Mouse (Mus musculus) kidney, embryonic 15.5 days (tissue): ENCODE measurements around the gene Cit. TPM values are rescaled to one million over a fixed set of nuclear protein-coding genes. Genes with fewer than 3 reads are reported as not detected.

ENCODE experiments used
- ATAC-seq: fragments of 200-750 bp; cut with Nextera tagmentation; replicated peaks from 2 replicates; pipeline ENCODE4 v1.8.0; 2017; ENCODE audit warnings: moderate TSS enrichment; ENCODE audit not compliant: low FRiP score
- H3K27ac ChIP-seq: fragments of 300-500 bp; sonication (generic); 2 replicates; pipeline ENCODE4 v1.5.1; 2015; ENCODE audit warnings: mild to moderate bottlenecking, inconsistent platforms
- H3K27me3 ChIP-seq: fragments of 300-500 bp; sonication (generic); 2 replicates; pipeline ENCODE4 v1.6.1; 2015; ENCODE audit warnings: inconsistent platforms
- H3K36me3 ChIP-seq: fragments of 300-500 bp; sonication (generic); 2 replicates; pipeline ENCODE4 v1.6.1; 2015; ENCODE audit warnings: inconsistent platforms
- H3K4me1 ChIP-seq: fragments of 300-500 bp; sonication (generic); 2 replicates; pipeline ENCODE4 v1.6.1; 2015; ENCODE audit warnings: inconsistent platforms
- H3K4me2 ChIP-seq: fragments of 300-500 bp; sonication (generic); 2 replicates; pipeline ENCODE4 v1.6.1; 2015; ENCODE audit warnings: moderate library complexity, mild to moderate bottlenecking, inconsistent platforms
- H3K4me3 ChIP-seq: fragments of 300-500 bp; sonication (generic); replicated peaks from 2 replicates; pipeline ENCODE4 v1.5.1; 2015; ENCODE audit warnings: mild to moderate bottlenecking, inconsistent platforms
- H3K9ac ChIP-seq: fragments of 300-500 bp; sonication (generic); 2 replicates; pipeline ENCODE4 v1.6.1; 2015; ENCODE audit warnings: mild to moderate bottlenecking, inconsistent platforms
- H3K9me3 ChIP-seq: fragments of 300-500 bp; sonication (generic); replicated peaks from 2 replicates; pipeline ENCODE4 v1.6.1; 2016; ENCODE audit warnings: inconsistent platforms
- WGBS: fragments of 180-500 bp; shearing (Covaris S2); methylation state at CpG from one replicate; pipeline ENCODE4 v1.1.7; 2015; ENCODE audit warnings: mixed read lengths; 5-methylcytosine and 5-hydroxymethylcytosine counted together
- polyA plus RNA-seq: library from polyadenylated mRNA; unstranded; fragments of >200 nt; fragmentation: Nextera tagmentation; extraction: Ambion mirVana; gene quantifications from 2 replicates; pipeline ENCODE4 v1.2.1, GENCODE M21; 2015

The Cit gene
- polyA plus RNA-seq, 1 experiment from 2014 or later: 39.2 TPM

DNA sequence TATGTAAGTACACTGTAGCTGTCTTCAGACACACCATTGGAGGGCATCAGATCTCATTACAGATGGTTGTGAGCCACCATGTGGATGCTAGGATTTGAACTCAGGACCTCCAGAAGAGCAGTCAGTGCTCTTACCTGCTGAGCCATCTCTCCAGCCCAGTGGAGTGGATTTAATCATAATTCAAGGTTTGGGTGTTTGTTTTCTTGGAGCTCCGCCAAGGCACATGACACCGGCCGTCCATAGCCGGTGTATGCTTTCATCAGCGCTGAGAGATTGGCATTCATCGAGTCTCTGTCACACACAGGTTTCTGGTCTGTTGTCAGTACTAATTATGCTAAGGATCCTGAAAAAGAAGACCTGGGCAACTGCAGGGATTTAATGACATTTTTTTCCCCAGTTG lies 7.0 kb upstream of the Cit start:
- no peak overlapping the region for H3K27ac ChIP-seq
- no peak overlapping the region for H3K4me3 ChIP-seq
- WGBS: 74% methylated on average over 6 of the region's 6 CpGs
- no peaks in the 10 kb centered on the region for H3K9me3 ChIP-seq
- no peaks in the 10 kb centered on the region for H3K27me3 ChIP-seq
- no peak for ATAC-seq
- H3K36me3 ChIP-seq: no peaks in the 10 kb centered on the region
- no peak overlapping the region for H3K9ac ChIP-seq
- H3K4me1 ChIP-seq: no peaks in the 10 kb centered on the region
- no peak overlapping the region for H3K4me2 ChIP-seq

DNA sequence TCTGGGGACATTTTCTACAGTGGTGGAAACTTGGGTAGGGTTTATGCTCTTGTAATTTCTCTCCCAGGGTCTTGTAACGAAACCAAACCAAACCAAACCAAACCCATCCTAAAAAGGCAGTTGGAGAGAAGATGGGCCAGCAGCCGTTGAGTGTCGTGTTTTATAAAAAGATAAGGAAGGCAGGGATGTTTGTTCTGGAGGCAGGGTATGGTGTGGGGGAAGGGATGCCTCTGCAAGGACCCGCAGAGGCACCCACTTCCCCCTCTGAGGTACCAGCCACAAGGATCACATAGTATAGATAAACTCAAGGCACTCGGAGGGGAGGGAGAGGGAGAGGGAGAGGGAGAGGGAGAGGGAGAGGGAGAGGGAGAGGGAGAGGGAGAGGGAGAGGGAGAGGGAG lies 4.6 kb upstream of the Cit start:
- Histone ChIP-seq H3K4me3 (no peak overlapping the region), H3K9me3 (no peaks in the 10 kb centered on the region), H3K36me3 (no peaks in the 10 kb centered on the region), H3K27me3 (no peaks in the 10 kb centered on the region), H3K27ac (no peak overlapping the region), H3K4me1 (peaks cover 12% of the 10 kb centered on the region), H3K9ac (no peak overlapping the region), H3K4me2 (no peak overlapping the region)
- whole genome bisulfite sequencing: 91% methylated on average over 5 of the region's 5 CpGs
- ATAC-seq: no peak

DNA sequence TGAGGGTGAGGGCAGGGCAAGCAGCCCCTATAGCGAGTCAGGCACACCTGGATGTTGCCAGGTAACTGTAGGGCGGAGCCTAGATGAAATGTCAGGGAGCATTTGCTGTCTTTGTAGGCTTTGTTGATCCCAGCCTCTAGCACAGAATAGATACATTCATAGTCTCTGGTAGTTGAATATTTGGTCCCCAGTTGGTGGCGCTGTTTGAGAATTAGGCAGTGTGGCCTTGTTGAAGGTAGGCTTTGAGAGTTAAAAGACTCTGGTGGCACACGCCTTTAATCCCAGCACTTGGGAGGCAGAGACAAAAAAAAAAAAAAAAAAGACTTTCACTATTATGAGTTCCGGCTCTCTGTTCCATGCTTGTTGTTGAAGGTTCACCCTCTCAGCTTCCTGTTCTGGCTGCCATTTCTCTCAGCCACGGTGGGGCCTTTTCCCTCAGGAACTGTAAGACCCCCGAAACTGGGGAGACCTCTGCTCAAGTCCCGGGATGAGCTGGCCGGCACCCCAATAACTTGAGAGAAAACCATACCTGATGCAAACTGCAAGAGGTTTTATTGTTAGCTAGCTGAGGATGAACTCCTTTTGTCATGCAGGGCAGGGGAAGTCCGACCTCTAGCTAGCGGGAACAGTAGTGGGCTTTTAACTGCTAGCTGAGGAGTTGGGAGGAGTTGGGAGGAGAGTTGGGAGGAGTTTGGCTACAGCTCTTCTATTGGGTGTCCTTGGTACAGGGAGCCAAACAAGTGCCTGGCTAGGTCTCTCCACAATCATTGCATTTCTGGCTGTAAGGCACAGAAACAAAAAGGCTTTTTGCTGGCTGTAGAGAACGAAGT lies 3.9 kb upstream of the Cit start:
- no peak for ATAC-seq
- Histone ChIP-seq H3K4me2 (no peak overlapping the region), H3K27ac (no peak overlapping the region), H3K4me3 (no peak overlapping the region), H3K36me3 (no peaks in the 10 kb centered on the region), H3K9ac (no peak overlapping the region), H3K4me1 (peaks cover 19% of the 10 kb centered on the region), H3K27me3 (no peaks in the 10 kb centered on the region), H3K9me3 (no peaks in the 10 kb centered on the region)
- WGBS: 80% methylated on average over 12 of the region's 12 CpGs

DNA sequence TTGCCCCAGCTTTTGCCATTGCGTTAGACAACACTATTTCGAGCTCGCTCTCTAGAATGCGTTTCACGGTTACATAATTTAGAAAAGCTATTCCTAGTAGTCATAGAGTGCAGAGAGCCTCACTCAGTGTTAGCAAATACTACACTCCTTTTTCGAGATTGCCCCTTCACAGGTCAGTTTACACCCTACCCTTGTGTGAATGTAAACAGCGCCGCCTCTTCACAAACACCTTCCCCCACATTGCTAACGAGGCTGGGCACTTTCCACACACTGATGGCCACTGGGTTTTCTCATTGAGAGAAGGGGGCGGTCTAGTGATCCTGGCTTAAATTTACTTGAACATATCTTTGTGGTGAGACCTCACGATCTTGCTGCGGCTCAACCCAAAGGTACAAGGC lies 711 bp upstream of the Cit start:
- Histone ChIP-seq H3K27ac (peak overlapping the region; percentile 83), H3K4me2 (peak overlapping the region; percentile 95), H3K4me1 (peaks cover 33% of the 10 kb centered on the region), H3K9ac (peak overlapping the region; percentile 59), H3K27me3 (no peaks in the 10 kb centered on the region), H3K36me3 (peaks cover 12% of the 10 kb centered on the region), H3K4me3 (peak overlapping the region; percentile 91), H3K9me3 (no peaks in the 10 kb centered on the region)
- 4% methylated on average over 12 of the region's 12 CpGs for WGBS
- 0 out of 2 replicates have a peak, but pooled peaks have one; percentile 4 for ATAC-seq

DNA sequence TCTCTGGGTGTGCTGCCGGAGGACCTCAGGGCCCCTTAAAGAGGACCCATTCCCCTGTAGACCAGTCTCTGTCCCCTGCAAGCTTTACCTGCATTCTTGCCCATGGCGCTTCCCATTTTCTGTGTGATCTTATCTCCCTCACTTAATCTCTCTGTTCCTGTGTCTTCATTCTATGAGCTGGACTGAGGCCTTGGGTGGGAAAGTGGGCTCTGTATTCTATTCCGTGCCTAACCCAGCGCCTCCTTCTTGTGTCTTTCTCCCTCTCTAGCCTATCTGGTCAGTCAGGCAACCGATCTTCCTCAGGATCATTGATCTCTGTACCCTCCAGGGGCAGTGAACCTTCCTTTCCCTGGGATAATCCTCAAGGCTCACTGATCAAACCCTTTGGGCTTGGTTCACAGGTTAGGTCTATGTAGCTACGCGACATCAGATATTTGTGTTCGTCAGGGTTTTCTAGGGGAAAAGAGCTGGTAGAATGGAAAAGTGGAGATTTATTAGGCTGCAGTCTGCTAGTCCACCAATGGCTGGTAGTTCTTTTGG lies 627 bp downstream of the Cit start:
- peak overlapping the region; percentile 89 for H3K9ac ChIP-seq
- H3K9me3 ChIP-seq: no peaks in the 10 kb centered on the region
- WGBS: 18% methylated on average over 8 of the region's 8 CpGs
- H3K27ac ChIP-seq: 0 out of 2 replicates have a peak overlapping the region, but pooled peaks have one; percentile 45
- ATAC-seq: no peak
- H3K27me3 ChIP-seq: no peaks in the 10 kb centered on the region
- peaks cover 43% of the 10 kb centered on the region for H3K4me1 ChIP-seq
- H3K36me3 ChIP-seq: peaks cover 25% of the 10 kb centered on the region
- peak overlapping the region; percentile 91 for H3K4me3 ChIP-seq
- peak overlapping the region; percentile 95 for H3K4me2 ChIP-seq

DNA sequence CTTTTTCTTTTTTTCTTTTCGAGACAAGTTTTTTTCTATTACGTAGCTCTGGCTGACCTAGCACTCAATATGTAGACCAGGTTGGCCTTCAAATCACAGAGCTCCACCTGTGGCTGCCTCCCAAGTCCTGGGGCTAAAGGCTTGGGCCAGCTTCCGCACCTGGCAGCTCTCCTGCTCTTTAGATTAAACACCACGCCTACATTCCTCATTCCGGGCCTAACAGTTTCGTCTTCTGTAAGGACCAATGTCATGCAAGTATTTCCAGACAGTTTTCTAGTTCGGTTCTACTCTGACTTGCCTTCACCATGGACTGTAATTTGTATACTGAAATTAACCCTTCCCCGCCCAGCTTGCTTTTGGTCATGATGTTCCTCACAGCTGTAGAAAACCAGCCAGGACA lies 2.1 kb downstream of the Cit start:
- H3K4me2 ChIP-seq: no peak overlapping the region
- no peak overlapping the region for H3K27ac ChIP-seq
- H3K9me3 ChIP-seq: no peaks in the 10 kb centered on the region
- no peak for ATAC-seq
- H3K9ac ChIP-seq: no peak overlapping the region
- WGBS: 79% methylated on average over 8 of the region's 8 CpGs
- no peaks in the 10 kb centered on the region for H3K27me3 ChIP-seq
- peaks cover 43% of the 10 kb centered on the region for H3K4me1 ChIP-seq
- peaks cover 38% of the 10 kb centered on the region for H3K36me3 ChIP-seq
- no peak overlapping the region for H3K4me3 ChIP-seq

DNA sequence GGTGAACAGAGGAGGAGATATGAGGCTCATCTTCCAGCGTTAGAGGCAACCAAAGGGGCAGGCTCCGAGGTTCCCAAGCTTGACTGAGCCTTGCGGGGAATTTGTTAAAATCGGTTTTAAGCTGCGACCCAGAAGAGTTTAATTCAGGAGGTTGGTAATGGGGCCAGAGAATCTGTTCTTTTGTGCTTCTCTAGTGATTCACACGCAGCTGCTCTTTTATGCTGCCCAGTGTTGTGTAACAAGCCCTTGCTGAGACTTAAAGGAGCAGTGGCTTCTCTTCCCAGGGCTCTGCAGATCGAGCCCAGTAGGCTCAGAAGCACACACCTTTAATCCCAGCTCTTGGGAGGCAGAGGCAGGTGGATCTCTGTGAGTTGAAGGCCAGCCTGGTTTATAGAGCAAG lies 3.4 kb downstream of the Cit start:
- Histone ChIP-seq H3K4me2 (no peak overlapping the region), H3K4me3 (no peak overlapping the region), H3K27ac (no peak overlapping the region), H3K27me3 (no peaks in the 10 kb centered on the region), H3K9ac (no peak overlapping the region), H3K4me1 (peaks cover 43% of the 10 kb centered on the region), H3K36me3 (peaks cover 51% of the 10 kb centered on the region), H3K9me3 (no peaks in the 10 kb centered on the region)
- no peak for ATAC-seq
- 85% methylated on average over 7 of the region's 7 CpGs for WGBS

DNA sequence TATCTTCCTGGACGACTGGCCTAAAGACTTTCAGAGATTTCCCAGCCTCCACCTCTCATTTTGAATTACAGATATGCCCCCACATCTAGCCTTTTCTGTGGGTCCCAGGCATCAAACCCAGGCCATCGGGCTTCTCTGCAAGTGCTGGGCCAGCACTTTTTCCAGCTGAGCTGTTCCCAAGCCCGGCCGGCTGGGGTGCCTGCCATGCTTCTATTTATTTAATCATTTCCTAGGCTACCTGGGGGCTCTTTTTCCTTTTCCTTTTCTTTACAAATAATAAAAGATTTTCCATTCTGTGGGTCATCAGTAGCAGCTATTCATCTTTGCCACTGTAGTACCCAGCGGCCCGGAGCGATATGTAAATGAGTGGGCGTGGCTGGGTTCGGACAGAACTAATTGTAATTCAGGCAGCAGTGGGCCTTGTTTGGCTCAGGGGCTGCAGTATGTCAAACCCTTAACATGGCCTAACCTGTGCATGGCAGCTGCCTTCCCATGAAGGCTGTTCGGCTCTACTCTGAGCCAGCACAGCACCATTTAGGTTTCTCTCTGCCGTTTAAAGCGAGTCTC lies 4.3 kb downstream of the Cit start:
- Histone ChIP-seq H3K4me3 (no peak overlapping the region), H3K4me2 (no peak overlapping the region), H3K4me1 (peaks cover 38% of the 10 kb centered on the region), H3K27ac (peak overlapping the region; percentile 18; the same call in 1 of the 2 replicates), H3K27me3 (no peaks in the 10 kb centered on the region), H3K9ac (no peak overlapping the region), H3K36me3 (peaks cover 60% of the 10 kb centered on the region), H3K9me3 (no peaks in the 10 kb centered on the region)
- 84% methylated on average over 12 of the region's 12 CpGs for WGBS
- ATAC-seq: no peak

DNA sequence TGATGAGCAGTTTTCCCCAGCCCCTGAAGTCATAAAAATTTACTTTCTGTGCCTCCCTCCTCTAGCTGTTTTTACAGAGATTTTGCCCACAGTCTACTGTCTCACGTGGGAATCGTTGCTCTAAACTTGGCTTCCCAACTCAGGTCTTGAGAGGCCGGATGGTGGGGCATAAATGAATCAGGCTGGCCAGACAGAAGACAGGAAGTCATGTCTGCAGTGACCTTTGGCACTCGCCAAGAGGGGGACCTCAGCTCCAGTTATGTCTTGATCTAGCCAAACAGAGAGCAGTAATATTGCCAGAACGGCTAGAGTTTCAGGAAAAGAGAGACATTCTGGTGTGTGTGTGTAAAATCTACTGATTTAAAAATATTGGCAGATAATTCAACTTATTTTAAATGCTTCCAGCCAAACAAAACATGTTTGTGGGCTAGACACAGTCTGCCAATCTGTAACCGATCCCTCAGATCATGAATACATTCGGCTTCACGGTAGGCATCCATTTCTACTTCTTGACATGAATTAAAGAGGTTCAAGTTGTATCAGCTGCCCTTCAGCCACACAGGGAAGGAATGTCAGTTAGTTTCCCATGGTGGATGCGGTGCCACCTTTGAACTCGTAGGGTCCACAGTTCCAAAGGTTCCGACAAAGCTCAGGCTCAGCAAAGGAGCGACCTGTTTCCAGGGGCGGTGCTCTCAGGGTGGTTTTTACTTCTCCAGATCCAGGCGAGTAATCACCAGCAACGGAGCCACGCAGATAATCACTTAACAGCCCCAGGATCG lies 5.4 kb downstream of the Cit start:
- Histone ChIP-seq H3K4me3 (no peak overlapping the region), H3K9me3 (no peaks in the 10 kb centered on the region), H3K9ac (no peak overlapping the region), H3K27me3 (no peaks in the 10 kb centered on the region), H3K36me3 (peaks cover 71% of the 10 kb centered on the region), H3K4me2 (no peak overlapping the region), H3K27ac (no peak overlapping the region), H3K4me1 (peaks cover 31% of the 10 kb centered on the region)
- ATAC-seq: no peak
- 69% methylated on average over 17 of the region's 17 CpGs for WGBS

DNA sequence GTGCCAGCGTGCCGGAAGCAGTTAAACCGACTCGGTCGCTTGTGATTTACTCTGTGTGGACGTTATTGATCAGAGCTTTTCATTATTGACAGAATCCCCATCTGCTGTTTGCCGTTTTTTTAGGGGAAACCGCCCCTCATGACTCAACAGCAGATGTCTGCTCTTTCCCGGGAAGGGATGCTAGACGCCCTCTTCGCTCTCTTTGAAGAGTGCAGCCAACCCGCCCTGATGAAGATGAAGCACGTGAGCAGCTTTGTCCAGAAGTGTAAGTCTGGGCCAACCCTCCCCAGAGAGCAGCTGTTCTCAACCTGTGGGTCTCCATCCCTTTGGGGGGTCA lies 5.9 kb downstream of the Cit start:
- Histone ChIP-seq H3K9me3 (no peaks in the 10 kb centered on the region), H3K4me3 (no peak overlapping the region), H3K27ac (no peak overlapping the region), H3K4me2 (no peak overlapping the region), H3K27me3 (no peaks in the 10 kb centered on the region), H3K36me3 (peaks cover 74% of the 10 kb centered on the region), H3K9ac (no peak overlapping the region), H3K4me1 (peaks cover 26% of the 10 kb centered on the region)
- no peak for ATAC-seq
- WGBS: 76% methylated on average over 13 of the region's 13 CpGs

DNA sequence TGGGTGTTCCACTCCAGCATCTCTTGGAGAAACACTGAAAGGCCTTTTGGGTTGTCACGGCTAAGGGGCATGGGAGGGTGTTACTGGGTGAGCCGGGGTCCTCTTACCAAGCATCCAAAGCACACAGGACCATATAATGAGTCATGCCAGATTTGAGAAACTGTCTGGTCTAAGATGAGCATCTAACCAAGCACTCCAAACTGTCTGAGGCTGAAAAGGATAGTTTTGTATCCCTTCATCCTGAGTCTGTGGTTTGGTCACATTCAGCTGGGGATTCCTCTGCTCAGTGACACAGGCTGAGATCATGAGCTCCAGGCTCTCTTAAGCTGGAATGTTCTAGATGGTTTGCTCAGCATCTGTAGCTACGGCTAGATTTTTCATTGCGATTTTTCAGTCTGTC lies 7.4 kb downstream of the Cit start:
- Histone ChIP-seq H3K4me2 (no peak overlapping the region), H3K9me3 (no peaks in the 10 kb centered on the region), H3K4me1 (peaks cover 19% of the 10 kb centered on the region), H3K36me3 (peaks cover 82% of the 10 kb centered on the region), H3K4me3 (no peak overlapping the region), H3K27ac (no peak overlapping the region), H3K27me3 (no peaks in the 10 kb centered on the region), H3K9ac (no peak overlapping the region)
- WGBS: 93% methylated on average over 4 of the region's 4 CpGs
- no peak for ATAC-seq

DNA sequence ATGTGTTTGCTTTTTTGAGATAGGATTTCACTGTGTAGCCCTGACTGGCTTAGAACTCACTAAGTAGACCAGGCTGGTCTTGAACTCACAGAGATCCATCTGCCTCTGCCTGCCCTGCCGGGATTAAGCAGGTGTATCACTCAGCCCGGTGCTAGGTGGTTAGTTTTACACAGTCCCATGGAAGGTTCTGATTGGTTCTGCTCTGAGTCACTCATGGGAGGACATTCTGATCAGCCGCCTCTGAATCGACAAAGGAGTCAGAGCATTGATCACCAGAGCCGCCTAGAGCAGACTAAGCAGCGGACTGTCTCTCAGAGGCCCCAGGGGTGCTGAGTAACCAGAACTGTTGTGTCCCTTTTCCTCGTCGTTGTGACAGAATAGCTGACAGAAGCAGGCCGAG lies 8.6 kb downstream of the Cit start:
- Histone ChIP-seq H3K27me3 (no peaks in the 10 kb centered on the region), H3K9ac (no peak overlapping the region), H3K27ac (no peak overlapping the region), H3K4me1 (peaks cover 17% of the 10 kb centered on the region; the same call in 1 of the 2 replicates), H3K4me3 (no peak overlapping the region), H3K36me3 (peaks cover 76% of the 10 kb centered on the region), H3K9me3 (no peaks in the 10 kb centered on the region), H3K4me2 (no peak overlapping the region)
- WGBS: 88% methylated on average over 9 of the region's 9 CpGs
- ATAC-seq: no peak
